Mouse (Mus musculus) midbrain, postnatal 0 days (tissue): ENCODE measurements around the gene Gjc1. TPM values are rescaled to one million over a fixed set of nuclear protein-coding genes. Genes with fewer than 3 reads are reported as not detected.
A peak's percentile ranks its signal among the peaks of the same experiment; 100 is the strongest.

Experiments used
- ATAC-seq: fragments of 200-750 bp; cut with Nextera tagmentation; 2 replicates; pipeline ENCODE4 v1.8.0; 2017; ENCODE audit warnings: moderate number of reproducible peaks, mild to moderate bottlenecking, moderate TSS enrichment, moderate library complexity; ENCODE audit not compliant: low FRiP score
- DNase-seq: peaks from one replicate; pipeline ENCODE4 v3.0.0-alpha.2; 2015; ENCODE audit warnings: low spot score
- H3K27ac ChIP-seq: fragments of 300-500 bp; sonication (generic); 2 replicates; pipeline ENCODE4 v1.5.1; 2014; ENCODE audit warnings: low read depth, mild to moderate bottlenecking, low read length, mixed read lengths
- H3K27me3 ChIP-seq: fragments of 300-500 bp; sonication (generic); 2 replicates; pipeline ENCODE4 v1.6.1; 2014; ENCODE audit warnings: low read length, control low read depth, mixed read lengths; ENCODE audit not compliant: insufficient read depth
- H3K36me3 ChIP-seq: fragments of 300-500 bp; sonication (generic); 2 replicates; pipeline ENCODE4 v1.6.1; 2014; ENCODE audit warnings: low read length, control low read depth, mixed read lengths; ENCODE audit not compliant: insufficient read depth
- H3K4me1 ChIP-seq: fragments of 300-500 bp; sonication (generic); 2 replicates; pipeline ENCODE4 v1.6.1; 2014; ENCODE audit warnings: mild to moderate bottlenecking, control low read depth, antibody characterized with exemption, low read length, mixed read lengths; ENCODE audit not compliant: insufficient read depth
- H3K4me2 ChIP-seq: fragments of 300-500 bp; sonication (generic); 2 replicates; pipeline ENCODE4 v1.6.1; 2014; ENCODE audit warnings: low read depth, mild to moderate bottlenecking, low read length, mixed read lengths; ENCODE audit not compliant: poor library complexity, severe bottlenecking
- H3K4me3 ChIP-seq: fragments of 300-500 bp; sonication (generic); 2 replicates; pipeline ENCODE4 v1.5.1; 2014; ENCODE audit warnings: low read depth, mild to moderate bottlenecking, low read length, moderate library complexity
- H3K9ac ChIP-seq: fragments of 300-500 bp; sonication (generic); replicated peaks from 2 replicates; pipeline ENCODE4 v1.6.1; 2014; ENCODE audit warnings: mild to moderate bottlenecking, low read length, moderate library complexity, mixed read lengths; ENCODE audit not compliant: poor library complexity, severe bottlenecking
- H3K9me3 ChIP-seq: fragments of 300-500 bp; sonication (generic); 2 replicates; pipeline ENCODE4 v1.6.1; 2016; ENCODE audit warnings: low read length, control low read depth
- CTCF ChIP-seq: IDR thresholded peaks from 2 replicates; pipeline ENCODE4 v1.5.1; 2016; ENCODE audit warnings: antibody characterized with exemption, mild to moderate bottlenecking
- WGBS: fragments of 180-500 bp; shearing (Covaris S2); extraction: QIAGEN DNeasy Blood & Tissue Kit; methylation state at CpG from one replicate; pipeline ENCODE4 v1.1.7; 2014; 5-methylcytosine and 5-hydroxymethylcytosine counted together
- polyA plus RNA-seq: library from polyadenylated mRNA; unstranded; fragments of >200 nt; fragmentation: Nextera tagmentation; extraction: Ambion mirVana; gene quantifications from 2 replicates; pipeline ENCODE4 v1.2.1, GENCODE M21; 2015
- total RNA-seq: library from RNA; depleted of rRNA; stranded (reverse); fragments of >200 nt; gene quantifications from 2 replicates; pipeline ENCODE4 v1.2.3, GENCODE M21; 2014

Gjc1 gene
- total and polyA plus RNA-seq, 2 experiments from 2014 or later = 14.8 to 18.8 TPM

- DNase-seq (no peak), ATAC-seq (no peak)
- Histone ChIP-seq H3K9me3 (no peaks in the 10 kb centered on the region), H3K27me3 (no peaks in the 10 kb centered on the region), H3K36me3 (peaks cover 21% of the 10 kb centered on the region), H3K9ac (no peak overlapping the region), H3K4me2 (no peak overlapping the region), H3K4me1 (peaks cover 5% of the 10 kb centered on the region; the same call in 1 of the 2 replicates), H3K27ac (peak overlapping the region; percentile 90), H3K4me3 (no peak overlapping the region)
- 0 out of 2 replicates have a peak, but pooled peaks have one; percentile 2 for TF ChIP-seq CTCF
- 65% methylated on average over 18 of the region's 18 CpGs for WGBS
Observed at GRCm38 (mm10) chr11:102772771-102773700, 46.5 kb downstream of the Gjc1 start.

GRCm38 (mm10) chr11:102771916-102772714 is 47.4 kb downstream of the Gjc1 start:
- peaks cover 16% of the 10 kb centered on the region for H3K36me3 ChIP-seq
- H3K27me3 ChIP-seq = no peaks in the 10 kb centered on the region
- no peak overlapping the region for H3K4me2 ChIP-seq
- peaks cover 5% of the 10 kb centered on the region; the same call in 1 of the 2 replicates for H3K4me1 ChIP-seq
- TF ChIP-seq CTCF = no peak
- no peaks in the 10 kb centered on the region for H3K9me3 ChIP-seq
- DNase-seq (no peak), ATAC-seq (no peak)
- 23% methylated on average over 16 of the region's 16 CpGs for WGBS
- H3K27ac ChIP-seq = no peak overlapping the region
- 0 out of 2 replicates have a peak overlapping the region, but pooled peaks have one; percentile 36 for H3K9ac ChIP-seq
- no peak overlapping the region for H3K4me3 ChIP-seq

- no peak overlapping the region for H3K4me2 ChIP-seq
- no peak overlapping the region for H3K9ac ChIP-seq
- H3K9me3 ChIP-seq = no peaks in the 10 kb centered on the region
- TF ChIP-seq CTCF = no peak
- H3K36me3 ChIP-seq = peaks cover 4% of the 10 kb centered on the region; the same call in 1 of the 2 replicates
- no peak overlapping the region for H3K27ac ChIP-seq
- DNase-seq (no peak), ATAC-seq (no peak)
- H3K27me3 ChIP-seq = no peaks in the 10 kb centered on the region
- no peak overlapping the region for H3K4me3 ChIP-seq
- H3K4me1 ChIP-seq = peaks cover 5% of the 10 kb centered on the region; the same call in 1 of the 2 replicates
- WGBS = 51% methylated on average over 15 of the region's 15 CpGs
Observed at GRCm38 (mm10) chr11:102770662-102771435, 48.7 kb downstream of the Gjc1 start.

GRCm38 (mm10) chr11:102769993-102770661 is 49.4 kb downstream of the Gjc1 start:
- Histone ChIP-seq H3K9me3 (no peaks in the 10 kb centered on the region), H3K4me1 (peaks cover 5% of the 10 kb centered on the region; the same call in 1 of the 2 replicates), H3K27me3 (no peaks in the 10 kb centered on the region), H3K4me2 (no peak overlapping the region), H3K4me3 (no peak overlapping the region), H3K36me3 (no peaks in the 10 kb centered on the region), H3K9ac (no peak overlapping the region), H3K27ac (no peak overlapping the region)
- TF ChIP-seq CTCF = no peak
- 88% methylated on average over 12 of the region's 12 CpGs for WGBS
- ATAC-seq = no peak
- no peak for DNase-seq

- H3K4me3 ChIP-seq = no peak overlapping the region
- ATAC-seq (no peak), DNase-seq (no peak)
- H3K36me3 ChIP-seq = no peaks in the 10 kb centered on the region
- TF ChIP-seq CTCF = no peak
- no peaks in the 10 kb centered on the region for H3K27me3 ChIP-seq
- no peak overlapping the region for H3K4me2 ChIP-seq
- H3K4me1 ChIP-seq = peaks cover 5% of the 10 kb centered on the region; the same call in 1 of the 2 replicates
- H3K9ac ChIP-seq = no peak overlapping the region
- no peaks in the 10 kb centered on the region for H3K9me3 ChIP-seq
- H3K27ac ChIP-seq = no peak overlapping the region
- 70% methylated on average over 6 of the region's 6 CpGs for WGBS
Observed at GRCm38 (mm10) chr11:102769141-102769540, 50.4 kb downstream of the Gjc1 start.
